Mouse (Mus musculus) neural tube, embryonic 12.5 days (tissue): ENCODE results near the gene Tst. TPM values are rescaled to one million over a fixed set of nuclear protein-coding genes. Genes with fewer than 3 reads are reported as not detected.

Source experiments
- ATAC-seq: fragments of 200-750 bp; cut with Nextera tagmentation; 2 replicates; pipeline ENCODE4 v1.8.0; 2017; ENCODE audit warnings: low read depth, mild to moderate bottlenecking, moderate TSS enrichment, moderate library complexity; ENCODE audit not compliant: low FRiP score
- H3K27ac ChIP-seq: fragments of 300-500 bp; sonication (generic); 2 replicates; pipeline ENCODE4 v1.5.1; 2016
- H3K27me3 ChIP-seq: fragments of 300-500 bp; sonication (generic); replicated peaks from 2 replicates; pipeline ENCODE4 v1.6.1; 2016; ENCODE audit warnings: mild to moderate bottlenecking
- H3K36me3 ChIP-seq: fragments of 300-500 bp; sonication (generic); 2 replicates; pipeline ENCODE4 v1.6.1; 2016; ENCODE audit warnings: mild to moderate bottlenecking
- H3K4me1 ChIP-seq: fragments of 300-500 bp; sonication (generic); 2 replicates; pipeline ENCODE4 v1.6.1; 2016
- H3K4me2 ChIP-seq: fragments of 300-500 bp; sonication (generic); replicated peaks from 2 replicates; pipeline ENCODE4 v1.6.1; 2016; ENCODE audit warnings: mild to moderate bottlenecking
- H3K4me3 ChIP-seq: fragments of 300-500 bp; sonication (generic); 2 replicates; pipeline ENCODE4 v1.5.1; 2016
- H3K9ac ChIP-seq: fragments of 300-500 bp; sonication (generic); 2 replicates; pipeline ENCODE4 v1.6.1; 2016; ENCODE audit warnings: mild to moderate bottlenecking
- H3K9me3 ChIP-seq: fragments of 300-500 bp; sonication (generic); 2 replicates; pipeline ENCODE4 v1.6.1; 2016; ENCODE audit warnings: mild to moderate bottlenecking
- WGBS: fragments of 180-500 bp; shearing (Covaris S2); methylation state at CpG from one replicate; pipeline ENCODE4 v1.1.7; 2016; 5-methylcytosine and 5-hydroxymethylcytosine counted together
- polyA plus RNA-seq: library from polyadenylated mRNA; unstranded; fragments of >200 nt; fragmentation: Nextera tagmentation; extraction: Ambion mirVana; gene quantifications from 2 replicates; pipeline ENCODE4 v1.2.1, GENCODE M21; 2016

Gene Tst
- polyA plus RNA-seq, 1 experiment from 2014 or later = 9.2 TPM

GRCm38 (mm10) chr15:78438505-78438904 lies 32.8 kb upstream of the Tst start:
- H3K4me1 ChIP-seq = peaks cover 49% of the 10 kb centered on the region
- H3K36me3 ChIP-seq = peaks cover 18% of the 10 kb centered on the region
- no peak for ATAC-seq
- H3K9ac ChIP-seq = no peak overlapping the region
- no peak overlapping the region for H3K4me2 ChIP-seq
- no peak overlapping the region for H3K27ac ChIP-seq
- no peaks in the 10 kb centered on the region for H3K9me3 ChIP-seq
- 0 out of 2 replicates have a peak, but pooled peaks cover 6% of the 10 kb centered on the region for H3K27me3 ChIP-seq
- WGBS = 52% methylated on average over 8 of the region's 8 CpGs
- no peak overlapping the region for H3K4me3 ChIP-seq

- WGBS = 44% methylated on average over 4 of the region's 4 CpGs
- Histone ChIP-seq H3K27ac (no peak overlapping the region), H3K9me3 (no peaks in the 10 kb centered on the region), H3K27me3 (0 out of 2 replicates have a peak, but pooled peaks cover 6% of the 10 kb centered on the region), H3K9ac (no peak overlapping the region), H3K36me3 (peaks cover 23% of the 10 kb centered on the region), H3K4me2 (peak overlapping the region; percentile 61; the same call in 1 of the 2 replicates), H3K4me3 (no peak overlapping the region), H3K4me1 (peaks cover 47% of the 10 kb centered on the region)
- ATAC-seq = no peak
Observed at GRCm38 (mm10) chr15:78438018-78438394, 32.3 kb upstream of the Tst start.

GRCm38 (mm10) chr15:78437237-78438017 lies 31.7 kb upstream of the Tst start:
- ATAC-seq = peak; percentile 3
- Histone ChIP-seq H3K9ac (peak overlapping the region; percentile 53), H3K36me3 (peaks cover 27% of the 10 kb centered on the region), H3K4me3 (peak overlapping the region; percentile 11; the same call in 1 of the 2 replicates), H3K4me1 (peaks cover 47% of the 10 kb centered on the region), H3K4me2 (peak overlapping the region; percentile 61), H3K27me3 (0 out of 2 replicates have a peak, but pooled peaks cover 6% of the 10 kb centered on the region), H3K9me3 (no peaks in the 10 kb centered on the region), H3K27ac (peak overlapping the region; percentile 42; the same call in 1 of the 2 replicates)
- WGBS = 17% methylated on average over 23 of the region's 23 CpGs

GRCm38 (mm10) chr15:78436380-78437192 lies 30.9 kb upstream of the Tst start:
- Histone ChIP-seq H3K9ac (peak overlapping the region; percentile 53), H3K4me3 (peak overlapping the region; percentile 11; the same call in 1 of the 2 replicates), H3K9me3 (no peaks in the 10 kb centered on the region), H3K4me2 (peak overlapping the region; percentile 61), H3K4me1 (peaks cover 47% of the 10 kb centered on the region), H3K27me3 (0 out of 2 replicates have a peak, but pooled peaks cover 6% of the 10 kb centered on the region), H3K36me3 (peaks cover 35% of the 10 kb centered on the region), H3K27ac (peak overlapping the region; percentile 42; the same call in 1 of the 2 replicates)
- WGBS = 6% methylated on average over 32 of the region's 32 CpGs
- ATAC-seq = peak; percentile 58

GRCm38 (mm10) chr15:78435681-78436080 lies 30.0 kb upstream of the Tst start:
- Histone ChIP-seq H3K36me3 (peaks cover 44% of the 10 kb centered on the region), H3K4me2 (no peak overlapping the region), H3K4me1 (peaks cover 44% of the 10 kb centered on the region), H3K9me3 (no peaks in the 10 kb centered on the region), H3K27me3 (0 out of 2 replicates have a peak, but pooled peaks cover 6% of the 10 kb centered on the region), H3K27ac (no peak overlapping the region), H3K4me3 (no peak overlapping the region), H3K9ac (no peak overlapping the region)
- ATAC-seq = no peak
- WGBS = 80% methylated on average over 11 of the region's 11 CpGs

GRCm38 (mm10) chr15:78434896-78435520 lies 29.3 kb upstream of the Tst start:
- Histone ChIP-seq H3K4me3 (no peak overlapping the region), H3K4me2 (no peak overlapping the region), H3K9me3 (no peaks in the 10 kb centered on the region), H3K27me3 (0 out of 2 replicates have a peak, but pooled peaks cover 6% of the 10 kb centered on the region), H3K9ac (no peak overlapping the region), H3K36me3 (peaks cover 48% of the 10 kb centered on the region), H3K27ac (no peak overlapping the region), H3K4me1 (peaks cover 49% of the 10 kb centered on the region)
- WGBS = 21% methylated on average over 6 of the region's 6 CpGs
- ATAC-seq = no peak; the same call in 1 of the 2 replicates

- Histone ChIP-seq H3K4me2 (no peak overlapping the region), H3K36me3 (peaks cover 48% of the 10 kb centered on the region), H3K27ac (no peak overlapping the region), H3K4me3 (no peak overlapping the region), H3K9me3 (no peaks in the 10 kb centered on the region), H3K27me3 (no peaks in the 10 kb centered on the region), H3K4me1 (peaks cover 49% of the 10 kb centered on the region), H3K9ac (no peak overlapping the region)
- WGBS = 83% methylated on average over 7 of the region's 7 CpGs
- ATAC-seq = no peak
Observed at GRCm38 (mm10) chr15:78431541-78432121, 25.9 kb upstream of the Tst start.

- Histone ChIP-seq H3K27ac (no peak overlapping the region), H3K9ac (no peak overlapping the region), H3K36me3 (peaks cover 48% of the 10 kb centered on the region), H3K4me2 (no peak overlapping the region), H3K4me3 (no peak overlapping the region), H3K9me3 (no peaks in the 10 kb centered on the region), H3K27me3 (no peaks in the 10 kb centered on the region), H3K4me1 (peaks cover 41% of the 10 kb centered on the region)
- no peak for ATAC-seq
- WGBS = 89% methylated on average over 10 of the region's 10 CpGs
Observed at GRCm38 (mm10) chr15:78430874-78431273, 25.2 kb upstream of the Tst start.

- peaks cover 41% of the 10 kb centered on the region for H3K36me3 ChIP-seq
- no peaks in the 10 kb centered on the region for H3K9me3 ChIP-seq
- H3K4me2 ChIP-seq = peak overlapping the region; percentile 76
- no peaks in the 10 kb centered on the region for H3K27me3 ChIP-seq
- no peak for ATAC-seq
- H3K9ac ChIP-seq = peak overlapping the region; percentile 84; the same call in 1 of the 2 replicates
- no peak overlapping the region for H3K27ac ChIP-seq
- H3K4me1 ChIP-seq = peaks cover 33% of the 10 kb centered on the region
- 81% methylated on average over 13 of the region's 13 CpGs for WGBS
- H3K4me3 ChIP-seq = 0 out of 2 replicates have a peak overlapping the region, but pooled peaks have one; percentile 84
Observed at GRCm38 (mm10) chr15:78429871-78430622, 24.3 kb upstream of the Tst start.

- Histone ChIP-seq H3K27me3 (no peaks in the 10 kb centered on the region), H3K9me3 (no peaks in the 10 kb centered on the region), H3K9ac (peak overlapping the region; percentile 84), H3K4me2 (peak overlapping the region; percentile 76), H3K36me3 (peaks cover 36% of the 10 kb centered on the region), H3K4me3 (peak overlapping the region; percentile 84), H3K27ac (peak overlapping the region; percentile 53; the same call in 1 of the 2 replicates), H3K4me1 (peaks cover 24% of the 10 kb centered on the region)
- 0% methylated on average over 3 of the region's 3 CpGs for WGBS
- ATAC-seq = no peak
Observed at GRCm38 (mm10) chr15:78429139-78429459, 23.4 kb upstream of the Tst start.
